Mouse (Mus musculus): ENCODE measurements around the gene D16Ertd472e. TPM values are rescaled to one million over a fixed set of nuclear protein-coding genes. Genes with fewer than 3 reads are reported as not detected.

Gene D16Ertd472e
- polyA plus RNA-seq, 1 experiment from 2014 or later = 6.4 TPM

DNA sequence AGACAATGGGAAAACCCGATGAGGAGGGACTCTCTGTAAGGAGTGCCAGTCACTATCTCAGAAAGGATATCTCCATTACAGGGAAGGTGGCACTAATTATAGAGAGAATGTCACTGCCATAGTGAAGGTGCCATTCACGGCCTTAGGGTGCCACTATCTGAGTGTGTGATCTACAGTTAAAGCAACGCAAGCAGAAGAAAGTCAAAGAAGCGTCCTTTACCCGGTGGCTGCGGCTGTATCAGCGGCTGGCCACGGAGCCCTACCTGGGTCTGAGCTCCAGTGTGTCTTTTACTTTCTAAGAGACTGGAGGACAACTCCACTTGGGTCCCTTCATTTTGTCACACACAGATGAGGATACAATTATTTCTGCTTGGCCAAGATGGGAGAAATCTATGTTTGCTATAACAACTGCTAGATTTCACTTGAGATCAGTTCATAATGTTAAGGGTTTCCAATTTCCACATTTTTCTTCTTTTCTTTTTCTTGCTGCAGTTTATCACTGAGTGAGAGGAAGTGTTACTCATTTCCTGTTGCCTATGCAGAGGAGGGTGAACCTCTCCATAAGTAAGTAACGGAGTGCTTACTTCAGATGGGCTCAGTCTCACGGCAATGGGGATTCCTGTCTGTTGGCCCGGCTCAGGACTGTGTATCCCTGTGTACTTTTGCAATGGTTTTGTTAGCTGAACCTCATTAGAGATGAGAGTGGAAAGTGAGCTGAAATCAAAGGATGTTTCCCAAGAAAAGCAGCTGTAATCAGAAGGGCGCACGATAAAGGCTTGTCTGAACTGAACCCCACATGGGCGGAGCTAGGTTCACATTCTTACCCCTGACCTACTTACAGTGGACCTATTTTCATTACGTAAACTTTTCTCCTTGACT is 13.2 kb downstream of the D16Ertd472e start:
- Histone ChIP-seq H3K4me1 (replicated peaks) (no peaks in the 10 kb centered on the region), H3K36me3 (peaks cover 23% of the 10 kb centered on the region), H3K9me3 (no peaks in the 10 kb centered on the region), H3K27me3 (no peaks in the 10 kb centered on the region), H3K4me3 (no peak overlapping the region), H3K27ac (replicated peaks) (no peak overlapping the region), H3K4me2 (no peak overlapping the region), H3K9ac (no peak overlapping the region)
- WGBS = 89% methylated on average over 15 of the region's 15 CpGs
- no peak for ATAC-seq (ENCODE audit: low FRiP score, low read depth)

DNA sequence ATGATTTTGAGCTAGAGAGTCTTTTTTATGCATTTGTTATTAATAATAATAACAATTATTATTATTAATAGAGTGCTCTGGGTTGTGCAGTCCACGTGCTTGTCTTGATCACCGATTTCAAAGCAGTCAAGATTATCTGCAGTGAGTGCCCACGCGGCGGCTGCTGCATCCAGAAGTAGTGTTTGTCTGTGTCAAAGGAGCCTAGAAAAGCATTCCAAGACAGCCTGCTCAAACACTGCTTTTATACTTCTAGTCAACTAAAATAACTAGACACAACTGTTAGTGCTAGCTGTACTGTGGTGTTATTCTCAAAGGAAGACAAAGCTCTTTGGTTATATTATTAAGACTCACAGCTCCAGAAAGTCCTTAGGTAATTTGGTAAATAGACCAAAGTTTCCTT is 15.9 kb downstream of the D16Ertd472e start:
- no peak for ATAC-seq (ENCODE audit: low FRiP score, low read depth)
- Histone ChIP-seq H3K4me1 (replicated peaks) (no peaks in the 10 kb centered on the region), H3K4me3 (no peak overlapping the region), H3K9me3 (no peaks in the 10 kb centered on the region), H3K27ac (replicated peaks) (no peak overlapping the region), H3K27me3 (no peaks in the 10 kb centered on the region), H3K36me3 (peaks cover 33% of the 10 kb centered on the region), H3K4me2 (no peak overlapping the region), H3K9ac (no peak overlapping the region)
- WGBS = 93% methylated on average over 5 of the region's 5 CpGs

DNA sequence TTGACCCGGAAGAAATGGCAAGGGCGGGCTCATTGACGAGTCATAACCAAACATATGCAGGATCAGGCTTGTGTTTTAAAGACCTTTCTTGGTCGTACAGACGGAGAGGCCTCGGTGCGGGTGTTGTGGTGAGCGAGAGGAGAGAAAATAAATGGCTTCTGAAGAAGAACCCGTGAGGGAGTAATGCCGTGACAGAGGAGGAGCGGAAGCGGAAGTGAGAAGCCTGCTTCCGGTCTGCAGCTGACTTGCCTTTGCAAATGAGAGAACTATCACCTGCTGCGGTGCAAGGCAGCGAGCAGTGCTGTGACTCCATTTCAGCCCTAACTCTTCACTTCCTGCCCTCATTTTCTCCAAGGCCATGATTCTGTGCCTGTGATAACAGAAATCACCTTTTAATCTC is 16.4 kb downstream of the D16Ertd472e start:
- no peak for ATAC-seq (ENCODE audit: low FRiP score, low read depth)
- no peaks in the 10 kb centered on the region for H3K9me3 ChIP-seq
- H3K4me3 ChIP-seq = no peak overlapping the region
- H3K36me3 ChIP-seq = peaks cover 29% of the 10 kb centered on the region
- 94% methylated on average over 15 of the region's 15 CpGs for WGBS
- no peak overlapping the region for H3K4me2 ChIP-seq
- H3K27ac ChIP-seq (replicated peaks) = no peak overlapping the region
- H3K27me3 ChIP-seq = no peaks in the 10 kb centered on the region
- no peak overlapping the region for H3K9ac ChIP-seq
- no peaks in the 10 kb centered on the region for H3K4me1 ChIP-seq (replicated peaks)

DNA sequence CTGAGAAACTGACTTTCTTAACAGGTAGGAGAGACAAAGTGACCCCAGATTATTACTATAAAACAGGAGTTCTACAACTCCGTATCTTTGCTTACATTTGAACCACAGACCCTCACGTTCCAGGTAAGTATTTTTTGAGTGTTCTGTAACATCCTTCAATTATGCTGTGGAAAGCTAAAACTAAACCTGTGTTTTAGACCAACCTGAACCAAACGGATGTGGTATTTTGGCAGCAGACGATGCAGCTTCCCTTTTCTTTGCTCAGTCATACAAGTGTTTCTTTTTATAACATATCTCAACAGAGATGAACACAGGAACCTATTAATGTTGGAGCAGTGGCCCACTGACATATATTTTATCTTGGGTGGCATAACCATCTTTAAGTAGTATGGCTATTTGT is 18.9 kb downstream of the D16Ertd472e start:
- H3K4me1 ChIP-seq (replicated peaks) = no peaks in the 10 kb centered on the region
- H3K9me3 ChIP-seq = no peaks in the 10 kb centered on the region
- no peak overlapping the region for H3K4me3 ChIP-seq
- ATAC-seq (ENCODE audit: low FRiP score, low read depth) = no peak
- 96% methylated on average over 4 of the region's 4 CpGs for WGBS
- no peak overlapping the region for H3K4me2 ChIP-seq
- H3K27ac ChIP-seq (replicated peaks) = no peak overlapping the region
- H3K9ac ChIP-seq = no peak overlapping the region
- no peaks in the 10 kb centered on the region for H3K27me3 ChIP-seq
- peaks cover 17% of the 10 kb centered on the region for H3K36me3 ChIP-seq

DNA sequence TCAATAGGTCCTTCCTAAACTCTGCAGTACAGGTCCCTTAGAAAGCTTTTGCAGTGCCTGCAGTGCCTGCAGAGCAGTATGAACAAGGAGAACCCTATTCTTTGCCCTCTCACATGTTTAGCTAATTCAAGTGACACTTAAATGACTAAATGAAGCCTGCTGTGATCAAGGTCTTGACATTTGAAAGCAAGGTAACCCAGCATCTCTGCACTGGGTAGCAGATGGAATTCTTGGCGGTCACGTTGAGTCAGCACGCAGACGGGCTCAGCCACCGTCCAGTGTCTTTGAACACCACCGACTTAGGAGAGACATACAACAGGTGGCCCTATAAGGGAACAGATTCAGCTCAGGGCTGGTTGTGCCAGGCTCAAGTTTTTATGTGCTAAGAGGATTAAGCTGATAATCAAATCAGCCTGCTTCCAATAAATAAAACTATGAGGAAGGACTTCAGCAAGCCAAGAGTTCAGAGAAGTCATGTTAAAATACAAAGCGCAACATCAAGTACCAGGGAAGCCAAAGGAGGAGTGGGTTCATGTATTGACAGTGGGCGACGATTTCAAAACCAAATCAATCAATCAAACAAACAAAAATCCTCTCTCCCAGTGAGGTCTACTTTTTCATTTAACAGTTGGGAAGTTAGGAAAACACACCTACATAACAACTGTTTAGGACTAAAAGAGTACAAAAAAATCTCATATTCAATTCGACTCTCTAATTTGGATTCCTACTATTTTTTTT is 21.4 kb downstream of the D16Ertd472e start:
- 0 out of 2 replicates have a peak, but pooled peaks cover 12% of the 10 kb centered on the region for H3K36me3 ChIP-seq
- WGBS = 91% methylated on average over 10 of the region's 10 CpGs
- ATAC-seq (ENCODE audit: low FRiP score, low read depth) = no peak
- no peak overlapping the region for H3K4me2 ChIP-seq
- no peaks in the 10 kb centered on the region for H3K27me3 ChIP-seq
- H3K9me3 ChIP-seq = no peaks in the 10 kb centered on the region
- H3K4me3 ChIP-seq = no peak overlapping the region
- no peak overlapping the region for H3K27ac ChIP-seq (replicated peaks)
- H3K4me1 ChIP-seq (replicated peaks) = no peaks in the 10 kb centered on the region
- H3K9ac ChIP-seq = no peak overlapping the region

DNA sequence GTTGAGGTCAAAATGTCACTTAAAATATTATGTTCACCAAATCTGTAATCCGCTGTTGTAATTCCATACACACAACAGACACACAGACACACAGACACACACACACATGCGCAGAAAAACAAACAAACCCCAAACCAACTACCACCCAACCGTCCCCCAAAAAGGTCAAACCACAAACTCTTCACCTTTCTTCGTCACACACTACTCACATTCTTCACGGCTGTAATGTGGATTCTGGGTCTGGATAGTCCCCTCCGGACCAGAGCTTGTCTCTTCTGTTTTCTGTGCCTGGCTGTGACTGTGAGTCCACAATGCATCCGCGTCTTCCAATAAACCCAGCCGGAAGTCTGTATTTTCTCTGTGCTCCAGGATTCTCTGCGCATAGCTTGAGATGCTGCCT is 29.1 kb downstream of the D16Ertd472e start:
- Histone ChIP-seq H3K4me2 (no peak overlapping the region), H3K27ac (replicated peaks) (no peak overlapping the region), H3K9ac (no peak overlapping the region), H3K4me3 (no peak overlapping the region), H3K36me3 (0 out of 2 replicates have a peak, but pooled peaks cover 19% of the 10 kb centered on the region), H3K9me3 (no peaks in the 10 kb centered on the region), H3K4me1 (replicated peaks) (no peaks in the 10 kb centered on the region), H3K27me3 (no peaks in the 10 kb centered on the region)
- WGBS = 98% methylated on average over 10 of the region's 10 CpGs
- ATAC-seq (ENCODE audit: low FRiP score, low read depth) = no peak

DNA sequence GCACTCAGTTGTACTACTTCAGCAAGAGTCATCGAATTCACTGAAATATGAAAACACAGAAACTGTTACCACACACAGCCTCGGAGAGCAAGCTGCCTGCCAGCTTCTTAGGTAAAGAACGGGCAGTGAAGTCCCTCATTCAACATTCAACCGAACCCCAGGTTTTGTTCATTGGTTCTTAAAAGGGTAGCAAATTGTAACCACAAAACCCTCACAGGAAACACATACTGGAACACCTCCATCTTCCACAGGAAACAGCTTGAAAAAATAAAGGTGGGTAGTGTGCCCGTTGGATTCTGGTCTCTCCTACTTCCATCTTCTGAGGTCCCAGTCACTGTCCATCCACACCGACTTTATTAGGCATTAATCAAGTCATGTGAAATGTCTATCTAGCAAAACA is 30.0 kb downstream of the D16Ertd472e start:
- H3K9me3 ChIP-seq = no peaks in the 10 kb centered on the region
- no peak overlapping the region for H3K4me3 ChIP-seq
- H3K4me2 ChIP-seq = no peak overlapping the region
- ATAC-seq (ENCODE audit: low FRiP score, low read depth) = no peak
- no peak overlapping the region for H3K9ac ChIP-seq
- no peak overlapping the region for H3K27ac ChIP-seq (replicated peaks)
- H3K4me1 ChIP-seq (replicated peaks) = no peaks in the 10 kb centered on the region
- 0 out of 2 replicates have a peak, but pooled peaks cover 23% of the 10 kb centered on the region for H3K36me3 ChIP-seq
- H3K27me3 ChIP-seq = no peaks in the 10 kb centered on the region
- WGBS = 93% methylated on average over 6 of the region's 6 CpGs

DNA sequence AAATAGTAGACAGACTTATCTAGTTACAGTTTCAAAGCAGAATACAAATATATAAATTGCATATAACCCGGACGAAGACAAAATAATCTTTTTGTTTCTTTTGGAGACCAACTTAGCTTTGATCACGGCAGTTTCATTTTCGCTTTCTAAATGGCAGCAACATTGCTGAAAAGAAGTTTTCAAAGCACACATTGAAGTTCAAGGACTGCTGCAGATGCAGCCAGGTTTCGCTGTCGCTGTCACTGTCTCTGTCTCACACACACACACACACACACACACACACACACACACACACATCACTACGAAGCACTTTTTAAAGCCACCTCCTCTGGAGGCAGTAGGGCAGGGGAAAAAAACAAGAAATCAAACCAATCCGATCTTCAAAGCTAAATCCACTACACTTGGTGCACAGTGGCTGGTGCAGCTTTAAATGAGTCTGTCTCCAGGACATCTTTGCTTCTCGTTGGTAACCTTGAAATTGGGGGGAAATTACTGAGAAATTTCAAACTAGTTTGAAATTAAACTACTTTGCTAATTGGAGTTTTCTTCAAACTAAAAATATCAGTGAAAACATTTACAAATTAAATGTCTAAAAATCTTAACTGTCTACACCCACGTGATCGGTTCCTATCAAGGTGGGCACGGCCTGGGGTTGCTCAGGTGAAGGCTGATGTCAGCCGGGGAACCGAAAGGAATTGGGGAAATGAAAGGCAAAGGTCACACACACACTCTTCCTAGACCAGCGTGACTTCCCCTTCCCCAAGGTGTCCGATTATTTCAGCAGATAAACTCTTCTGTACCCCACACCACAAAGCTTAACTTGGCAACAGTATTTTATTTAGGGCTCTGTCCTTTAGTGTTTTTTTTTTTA is 35.9 kb downstream of the D16Ertd472e start:
- no peak overlapping the region for H3K9ac ChIP-seq
- H3K36me3 ChIP-seq = 0 out of 2 replicates have a peak, but pooled peaks cover 5% of the 10 kb centered on the region
- no peak overlapping the region for H3K4me3 ChIP-seq
- H3K4me2 ChIP-seq = no peak overlapping the region
- WGBS = 89% methylated on average over 16 of the region's 16 CpGs
- no peaks in the 10 kb centered on the region for H3K9me3 ChIP-seq
- no peaks in the 10 kb centered on the region for H3K4me1 ChIP-seq (replicated peaks)
- no peak overlapping the region for H3K27ac ChIP-seq (replicated peaks)
- ATAC-seq (ENCODE audit: low FRiP score, low read depth) = no peak
- no peaks in the 10 kb centered on the region for H3K27me3 ChIP-seq

DNA sequence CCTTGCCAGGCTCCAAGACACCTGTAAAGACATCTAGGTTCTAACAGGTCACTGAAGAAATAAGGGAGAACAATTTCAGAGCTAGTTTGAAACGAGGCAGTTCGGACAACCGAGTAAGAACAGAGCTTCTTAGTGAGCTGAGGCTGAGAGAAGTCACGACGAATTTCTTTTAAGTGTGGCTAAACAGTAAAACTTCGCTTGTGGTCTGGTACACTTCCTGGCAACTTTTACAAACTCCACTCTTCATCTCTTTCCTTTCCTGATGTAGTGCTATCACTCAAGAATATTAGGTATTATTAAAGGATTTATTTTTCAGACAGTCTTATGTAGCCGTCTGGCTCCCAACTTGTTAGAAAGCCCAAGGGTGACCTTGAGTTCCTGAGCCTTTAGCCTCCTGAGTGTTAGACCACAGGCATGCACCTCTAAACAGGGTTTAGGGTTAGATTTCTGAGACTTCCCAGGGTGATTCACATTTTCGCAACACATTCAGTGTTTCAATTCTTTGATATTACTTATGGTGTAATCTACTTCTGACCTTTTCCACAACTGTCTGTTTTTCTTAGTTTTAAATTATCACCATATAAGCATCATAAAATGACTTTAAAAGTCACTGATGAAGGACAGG is 38.6 kb downstream of the D16Ertd472e start:
- H3K4me2 ChIP-seq = no peak overlapping the region
- no peak overlapping the region for H3K9ac ChIP-seq
- H3K4me1 ChIP-seq (replicated peaks) = no peaks in the 10 kb centered on the region
- H3K27ac ChIP-seq (replicated peaks) = no peak overlapping the region
- no peaks in the 10 kb centered on the region for H3K9me3 ChIP-seq
- WGBS = 89% methylated on average over 8 of the region's 8 CpGs
- ATAC-seq (ENCODE audit: low FRiP score, low read depth) = no peak
- 0 out of 2 replicates have a peak, but pooled peaks cover 4% of the 10 kb centered on the region for H3K36me3 ChIP-seq
- H3K27me3 ChIP-seq = no peaks in the 10 kb centered on the region
- H3K4me3 ChIP-seq = no peak overlapping the region

DNA sequence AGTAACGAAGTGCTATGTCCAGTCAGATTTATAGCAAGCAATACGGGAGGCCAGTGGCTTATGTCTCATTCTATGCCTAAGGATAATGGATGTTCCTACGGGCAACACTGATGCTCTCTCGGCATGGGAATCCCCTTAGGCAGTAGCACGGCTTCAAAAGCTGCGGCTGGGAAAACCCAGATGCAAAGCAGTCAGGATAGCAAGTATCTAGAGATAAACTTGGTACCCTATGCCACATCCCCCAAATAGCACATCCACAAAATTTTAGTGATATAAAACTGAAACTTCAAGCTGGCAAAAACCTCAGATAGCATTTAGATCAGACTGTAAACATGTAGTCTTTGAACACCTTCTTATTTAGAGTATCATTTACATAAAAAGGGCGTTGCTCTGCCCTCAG is 39.2 kb downstream of the D16Ertd472e start:
- Histone ChIP-seq H3K27ac (replicated peaks) (no peak overlapping the region), H3K36me3 (0 out of 2 replicates have a peak, but pooled peaks cover 4% of the 10 kb centered on the region), H3K27me3 (no peaks in the 10 kb centered on the region), H3K9ac (no peak overlapping the region), H3K4me2 (no peak overlapping the region), H3K4me3 (no peak overlapping the region), H3K9me3 (no peaks in the 10 kb centered on the region), H3K4me1 (replicated peaks) (no peaks in the 10 kb centered on the region)
- ATAC-seq (ENCODE audit: low FRiP score, low read depth) = no peak
- WGBS = 65% methylated on average over 7 of the region's 7 CpGs

DNA sequence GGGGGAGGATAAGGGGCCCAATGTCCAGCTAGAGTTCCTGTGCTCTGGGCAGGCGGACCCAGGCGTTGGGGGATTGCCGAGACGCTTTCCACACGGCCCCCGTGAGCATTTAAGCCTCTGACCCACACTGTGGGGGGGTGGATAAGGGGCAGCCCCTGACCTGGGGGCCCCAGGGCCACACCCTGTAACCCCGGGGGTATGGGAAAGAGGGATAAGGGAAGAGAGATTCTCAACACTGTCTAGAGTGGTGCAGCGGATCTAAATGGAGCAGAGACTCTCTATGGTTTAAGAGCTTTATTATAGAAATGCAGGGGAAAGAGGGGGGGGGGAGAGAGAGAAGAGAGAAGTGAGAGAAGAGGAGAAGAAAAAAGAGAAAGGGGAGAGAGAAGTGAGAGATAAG is 42.0 kb downstream of the D16Ertd472e start:
- no peak for ATAC-seq (ENCODE audit: low FRiP score, low read depth)
- 68% methylated on average over 8 of the region's 8 CpGs for WGBS
- no peak overlapping the region for H3K27ac ChIP-seq (replicated peaks)

More for the DNA sequence above, 42.0 kb downstream of the D16Ertd472e start:
- H3K9me3 ChIP-seq = no peaks in the 10 kb centered on the region
- H3K27me3 ChIP-seq = no peaks in the 10 kb centered on the region
- H3K4me1 ChIP-seq (replicated peaks) = no peaks in the 10 kb centered on the region
- no peak overlapping the region for H3K4me3 ChIP-seq
- no peak overlapping the region for H3K9ac ChIP-seq
- H3K36me3 ChIP-seq = no peaks in the 10 kb centered on the region
- H3K4me2 ChIP-seq = no peak overlapping the region

Data from hindbrain, embryonic 15.5 days (tissue).